Mouse (Mus musculus) right cerebral cortex, postnatal 10 days (tissue): ENCODE data around the gene Adamts17.

Source experiments
- DNase-seq, 2 experiments: peaks; one replicate each; pipeline ENCODE4 v3.0.0; 2021; ENCODE audit warnings: low spot score in 2 of 2

Gene Adamts17

DNA sequence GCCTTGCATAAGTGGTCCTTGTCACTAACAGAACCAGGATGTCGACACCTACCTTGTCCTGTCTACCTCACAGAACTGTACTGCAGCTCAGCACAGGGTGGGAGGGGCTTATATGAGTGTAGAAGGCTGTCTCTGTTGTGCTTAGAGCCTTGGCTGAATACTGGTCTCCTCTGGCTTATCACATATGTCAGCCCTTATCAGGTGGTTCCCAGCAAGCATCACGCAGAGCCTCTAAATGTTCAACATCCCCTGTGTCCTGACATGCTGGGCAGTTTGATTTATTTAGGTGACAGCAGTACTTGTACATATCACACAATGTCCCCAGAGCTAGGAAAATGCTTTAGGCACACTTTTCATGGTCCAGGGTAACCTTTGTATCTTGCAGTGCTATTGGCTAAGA is 191.7 kb downstream of the Adamts17 start:
- no peak for DNase-seq

DNA sequence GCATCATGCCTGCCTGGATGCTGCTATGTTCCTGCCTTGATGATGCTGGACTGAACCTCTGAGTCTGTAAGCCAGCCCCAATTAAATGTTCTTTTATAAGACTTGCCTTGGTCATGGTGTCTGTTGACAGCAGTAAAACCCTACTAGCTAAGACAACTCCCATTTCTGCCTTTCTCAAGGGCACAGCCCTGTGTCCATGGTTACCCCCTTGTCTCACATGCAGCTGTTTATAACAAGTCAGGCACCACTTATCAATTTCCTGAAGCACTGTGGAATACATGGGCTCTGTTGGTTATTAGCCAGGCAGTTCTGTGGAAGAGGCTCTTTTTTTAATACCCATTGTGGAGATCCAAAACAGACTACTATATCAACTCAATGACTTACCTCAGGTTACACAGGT is 193.1 kb downstream of the Adamts17 start:
- DNase-seq, result no peak

DNA sequence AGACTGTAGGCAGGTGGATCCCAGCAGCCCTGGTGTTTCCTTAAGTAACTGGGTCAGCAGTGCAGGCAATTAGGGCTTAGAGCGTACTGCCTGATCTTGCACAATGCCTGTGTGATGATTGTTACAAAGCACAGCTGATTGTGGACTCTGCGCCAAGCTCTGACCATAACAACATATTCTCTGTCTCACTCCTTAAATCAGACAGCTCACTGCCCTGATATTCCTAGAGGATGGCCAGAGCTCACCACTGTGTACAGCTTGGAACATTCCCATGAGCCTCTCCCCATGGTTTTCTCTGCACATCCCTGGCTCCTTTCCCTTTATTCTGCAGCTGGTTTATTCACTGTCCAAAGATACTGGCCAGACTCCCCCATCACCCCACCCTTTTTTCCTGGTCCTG is 194.8 kb downstream of the Adamts17 start:
- DNase-seq, result no peak

GRCm38 (mm10) chr7:67035246-67035645 is 195.7 kb downstream of the Adamts17 start:
- DNase-seq, result no peak

- no peak for DNase-seq
These were observed 196.1 kb downstream of the Adamts17 start for GRCm38 (mm10) chr7:67035661-67036060.

- no peak for DNase-seq
These were observed 197.3 kb downstream of the Adamts17 start for GRCm38 (mm10) chr7:67036502-67037485.

DNA sequence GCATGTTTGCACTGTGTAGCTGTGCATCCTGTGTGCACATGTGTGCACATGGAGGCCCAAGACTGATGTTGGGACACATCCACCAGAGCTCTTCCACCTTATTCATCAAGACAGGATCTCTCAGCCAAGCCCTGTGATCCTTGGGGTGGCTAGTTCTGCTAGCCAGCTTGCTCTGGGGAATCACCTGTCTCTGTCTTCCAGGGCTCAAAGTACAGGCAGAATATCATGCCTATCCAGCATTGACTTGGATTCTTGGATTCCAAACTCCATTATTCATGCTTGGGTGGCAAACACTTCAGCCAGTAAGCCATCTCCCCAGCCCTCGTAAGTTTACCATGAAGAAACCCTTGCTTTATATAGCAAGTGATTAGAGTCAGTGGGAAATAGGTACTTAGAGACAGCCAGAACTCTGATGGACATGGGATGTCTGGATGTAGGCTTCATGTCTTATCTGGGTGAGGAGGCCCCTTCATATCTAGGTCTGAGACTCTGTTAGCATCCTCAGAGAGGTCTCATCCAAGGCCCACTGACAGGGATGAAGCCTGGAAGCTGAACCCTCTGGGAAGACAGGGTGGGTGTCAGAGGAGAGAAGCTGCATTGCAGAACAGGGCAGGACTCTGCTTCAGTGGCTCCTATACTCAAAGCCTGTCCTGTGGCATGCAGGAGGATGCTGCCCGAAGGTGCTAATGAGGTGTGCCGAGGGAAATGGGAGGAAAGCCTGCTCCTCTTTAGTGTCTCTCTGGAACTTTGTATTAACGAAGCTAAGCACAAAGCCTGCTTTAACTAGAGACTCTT is 198.4 kb downstream of the Adamts17 start:
- DNase-seq, result no peak

- no peak for DNase-seq
These were observed 199.6 kb downstream of the Adamts17 start for GRCm38 (mm10) chr7:67039143-67039542.

GRCm38 (mm10) chr7:67039861-67040260 is 200.3 kb downstream of the Adamts17 start:
- DNase-seq, result no peak

- no peak for DNase-seq
These were observed 202.2 kb downstream of the Adamts17 start for GRCm38 (mm10) chr7:67041685-67042084.

DNA sequence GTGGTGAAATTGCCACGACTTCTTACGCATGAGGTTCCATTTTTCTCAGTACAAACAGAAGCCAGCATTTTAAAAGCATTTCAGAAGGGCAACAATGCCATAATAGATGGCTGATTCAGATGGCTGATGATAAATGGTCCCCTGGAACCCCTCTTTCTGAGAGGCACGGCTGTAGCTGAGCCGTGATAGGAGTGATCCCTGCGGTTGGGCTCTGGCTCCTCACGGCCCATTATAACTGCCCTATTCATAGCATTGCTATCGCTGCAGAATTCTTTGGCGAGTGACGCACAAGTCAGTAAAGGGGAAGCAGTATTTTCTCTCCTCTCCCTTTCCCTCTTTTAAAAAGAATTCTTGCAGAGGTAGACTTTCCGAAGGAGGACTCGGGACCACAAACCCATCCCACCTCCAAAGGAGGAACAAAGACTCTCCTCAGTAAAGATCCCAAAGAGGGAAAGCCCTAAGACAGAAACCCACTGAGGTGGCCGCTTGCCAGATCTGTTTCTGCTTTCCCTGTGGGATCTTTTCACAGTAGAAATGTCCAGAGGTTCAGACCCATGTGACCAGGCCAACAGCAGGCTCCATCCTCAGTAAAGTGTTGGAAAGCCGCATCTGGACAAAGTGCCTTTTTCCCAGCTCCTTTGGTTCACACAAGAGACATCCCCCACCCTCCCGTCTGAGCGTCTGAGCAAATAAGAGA is 204.7 kb downstream of the Adamts17 start:
- DNase-seq, result no peak

DNA sequence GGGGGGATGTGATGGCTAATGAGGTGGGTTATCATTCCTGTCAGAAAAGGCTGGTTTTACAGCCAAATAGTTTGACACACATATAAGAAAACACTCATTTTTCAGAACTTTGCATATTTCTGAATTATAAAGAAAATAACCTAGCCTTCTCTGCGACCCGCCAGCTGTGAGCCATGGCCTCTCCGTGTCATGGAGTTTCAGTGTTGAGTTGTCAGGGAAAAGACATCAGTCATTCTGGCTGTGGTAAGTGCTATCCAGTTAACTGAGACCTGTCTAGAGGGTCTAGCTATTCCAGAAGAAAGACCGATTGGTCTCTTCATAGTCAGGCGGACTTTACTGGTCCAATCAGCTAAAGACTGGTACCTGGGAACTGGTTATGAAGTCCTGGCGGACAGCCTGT is 205.7 kb downstream of the Adamts17 start:
- DNase-seq, result no peak

GRCm38 (mm10) chr7:67049206-67049605 is 209.7 kb downstream of the Adamts17 start:
- DNase-seq, result no peak

- DNase-seq, result no peak
These were observed 210.9 kb downstream of the Adamts17 start for GRCm38 (mm10) chr7:67050424-67050823.

DNA sequence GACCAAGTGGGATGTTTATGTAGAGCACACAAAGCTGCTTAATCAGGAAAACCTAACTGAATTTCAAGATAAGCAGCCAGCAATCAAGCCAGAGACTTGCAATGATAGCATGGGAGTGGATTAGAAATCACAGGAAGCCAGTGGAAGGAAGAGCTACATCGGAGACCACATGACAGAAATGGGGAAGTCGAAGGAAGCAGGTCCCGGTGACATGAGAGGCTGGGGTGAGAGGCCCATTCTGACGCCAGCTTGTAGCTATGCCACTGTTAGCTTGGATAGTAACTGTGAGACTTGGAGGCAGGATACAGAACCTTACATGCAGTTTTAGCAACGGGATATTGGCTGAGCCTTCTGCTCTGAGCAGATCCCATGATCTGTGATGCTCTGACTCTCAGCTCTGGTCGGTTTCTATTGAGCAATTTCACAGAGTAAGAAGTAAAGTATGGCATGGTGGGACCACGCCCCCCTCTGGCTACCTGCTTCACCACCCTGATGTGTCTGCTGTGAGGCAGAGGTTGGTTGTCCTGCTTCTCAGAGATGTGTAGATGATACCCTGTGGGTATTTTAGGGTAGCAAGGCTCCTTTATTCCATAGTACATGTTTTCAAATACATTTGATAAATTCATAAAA is 211.7 kb downstream of the Adamts17 start:
- DNase-seq, result no peak

DNA sequence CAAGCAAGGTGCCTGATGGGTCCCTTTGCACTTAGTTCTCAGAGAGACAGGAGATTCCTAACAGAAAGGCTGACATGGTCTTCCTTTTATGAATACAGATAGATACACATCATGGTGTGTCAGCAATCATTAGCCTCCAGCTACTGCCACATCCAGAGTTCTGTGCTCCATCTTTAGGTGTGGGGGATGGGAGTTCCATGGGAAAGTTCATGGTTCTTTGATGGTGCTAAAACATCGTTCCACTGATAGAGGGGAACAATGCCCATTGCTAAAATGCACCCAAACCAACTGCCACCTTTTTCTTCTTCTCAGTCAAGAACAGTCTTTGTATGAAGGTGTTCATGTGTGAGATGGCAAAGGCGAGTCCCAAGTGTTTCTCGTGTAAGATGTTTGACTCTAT is 215.3 kb downstream of the Adamts17 start:
- DNase-seq, result no peak

GRCm38 (mm10) chr7:67055510-67055909 is 216.0 kb downstream of the Adamts17 start:
- DNase-seq, result no peak

GRCm38 (mm10) chr7:67061756-67062155 is 222.2 kb downstream of the Adamts17 start:
- peak in 1 of 2 experiments; percentile 47 for DNase-seq

GRCm38 (mm10) chr7:67062571-67062970 is 223.0 kb downstream of the Adamts17 start:
- DNase-seq, result no peak

DNA sequence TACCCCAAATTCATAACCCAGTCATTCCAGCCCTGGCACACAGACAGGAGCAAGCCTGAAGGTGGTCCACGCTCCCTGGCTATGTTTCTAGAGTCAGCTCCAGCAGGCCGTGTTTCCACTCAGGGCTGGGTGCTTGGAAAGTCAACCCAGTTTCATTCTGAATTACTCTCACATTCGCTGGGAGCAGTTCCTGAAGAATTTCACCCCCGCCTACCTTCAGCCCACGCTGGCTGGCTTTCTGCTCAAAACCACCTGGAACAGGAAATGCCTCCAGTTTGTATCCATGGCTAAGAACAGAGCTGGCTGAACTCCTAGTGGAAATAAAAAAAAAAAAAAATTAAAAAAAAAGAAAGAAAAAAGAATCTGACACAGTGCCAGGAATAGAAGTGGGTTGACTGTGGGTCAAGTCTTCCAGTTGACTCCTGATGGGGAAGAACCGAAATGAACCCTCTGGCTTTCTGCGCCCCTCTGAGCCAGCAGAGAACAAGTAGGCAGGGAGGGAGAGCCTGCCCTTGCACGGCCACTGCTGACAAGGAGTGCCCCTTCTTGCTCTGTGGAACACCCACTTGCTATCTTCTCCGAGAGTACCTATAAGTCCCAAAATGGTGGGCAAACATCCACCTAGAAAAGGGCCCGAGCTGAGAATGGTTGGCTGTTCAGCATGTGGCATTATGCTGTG is 225.2 kb downstream of the Adamts17 start:
- DNase-seq, result peak; percentile 54

DNA sequence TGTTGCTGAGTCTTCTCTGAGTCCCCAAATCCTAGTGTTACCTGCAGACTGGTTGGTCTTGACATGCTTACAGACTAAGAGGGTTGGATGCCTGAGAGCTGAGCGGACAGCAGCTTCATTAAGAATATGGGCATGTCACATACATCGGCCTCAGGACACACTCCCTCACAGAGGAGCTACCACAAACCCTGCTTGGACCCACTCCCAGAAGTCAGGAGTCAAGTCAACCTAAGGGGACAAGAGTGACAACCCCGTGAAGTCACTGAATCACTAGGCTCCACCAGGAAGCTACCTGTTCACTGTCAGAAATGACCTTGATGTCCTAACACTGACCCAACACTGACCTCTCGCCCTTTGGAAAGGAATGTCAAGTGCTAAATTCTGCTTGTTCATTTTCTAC is 226.1 kb downstream of the Adamts17 start:
- DNase-seq, result no peak
